8 mouse cellular contexts compared by ENCODE assay signal in genomic region chr17:12168536-12168935, GRCm38 (mm10). TPM values are rescaled to one million over a fixed set of nuclear protein-coding genes. Genes with fewer than 3 reads are reported as not detected.
DNase-seq lines count a peak whose midpoint lies in the region; ATAC-seq lines count a peak whose summit lies in the region.

No protein-coding gene starts in this region.

- peak overlapping the region; percentile 58 for H3K27ac ChIP-seq in hindbrain, embryonic 14.5 days

- no peak overlapping the region for H3K4me3 ChIP-seq in hindbrain, embryonic 14.5 days (replicated peaks; ENCODE audit: low read length)

- H3K4me1 ChIP-seq in hindbrain, embryonic 14.5 days (replicated peaks; ENCODE audit: control insufficient read depth, insufficient read depth, low read length), result peaks cover 23% of the 10 kb centered on the region

- H3K36me3 ChIP-seq in hindbrain, embryonic 14.5 days (replicated peaks; ENCODE audit: control insufficient read depth, insufficient read depth), result no peaks in the 10 kb centered on the region

- H3K9me3 ChIP-seq in hindbrain, embryonic 14.5 days (ENCODE audit: control insufficient read depth, low read length), result no peaks in the 10 kb centered on the region

- no peaks in the 10 kb centered on the region for H3K27me3 ChIP-seq in hindbrain, embryonic 14.5 days (ENCODE audit: control insufficient read depth, insufficient read depth, low read length)

- H3K4me2 ChIP-seq in hindbrain, embryonic 14.5 days (replicated peaks), result 0 out of 2 replicates have a peak overlapping the region, but pooled peaks have one; percentile 3

- peak; percentile 60; the same call in 1 of the 2 replicates for ATAC-seq in hindbrain, embryonic 14.5 days (ENCODE audit: low FRiP score)

- peak; percentile 86 for DNase-seq in 3T3-L1 (ENCODE audit: low read depth, low spot score)
- DNase-seq in adrenal gland, postnatal 25 days, result peak; percentile 46
- DNase-seq in frontal cortex, postnatal 36 days (ENCODE audit: low spot score in 2 of 2), result peak; percentile 47 to 54
- DNase-seq in hindbrain, embryonic 14.5 days (ENCODE audit: low spot score), result peak; percentile 71
- peak; percentile 78 for DNase-seq in left cerebral cortex, adult 11 months (ENCODE audit: low spot score)
- peak; percentile 86 for DNase-seq in lung, postnatal 36 days
- DNase-seq in urinary bladder, postnatal 25 days (ENCODE audit: low spot score), result peak; percentile 50
- DNase-seq in B cell, adult 2 months, result no peak

- 40% methylated on average over 10 of the region's 10 CpGs for WGBS in hindbrain, embryonic 14.5 days

- H3K9ac ChIP-seq in hindbrain, embryonic 14.5 days, result no peak overlapping the region

RNA-seq across cellular contexts. Expression of gene Agpat4, which starts 50.0 kb away (rescaled TPM):
- 29.8 and 34.1 TPM in 2 replicates for total RNA-seq in adrenal gland, postnatal 25 days (2021)
- 36.1 and 38.2 TPM in 2 replicates for polyA plus RNA-seq in hindbrain, embryonic 14.5 days (2014; fragmentation: Nextera tagmentation; extraction: Ambion mirVana)

Comparison
In these comparisons a context has a peak if more than half of its experiments do, and no peak if none do; other contexts are left out.
1. DNase-seq: peak in 3T3-L1 (single experiment), adrenal gland, postnatal 25 days (single experiment), frontal cortex, postnatal 36 days (2 of 2), hindbrain, embryonic 14.5 days (single experiment), left cerebral cortex, adult 11 months (single experiment), lung, postnatal 36 days (single experiment) and urinary bladder, postnatal 25 days (single experiment); none in B cell, adult 2 months (0 of 2).